Mouse (Mus musculus): Measurements from ENCODE around the gene Rab40c.

Gene Rab40c

DNA sequence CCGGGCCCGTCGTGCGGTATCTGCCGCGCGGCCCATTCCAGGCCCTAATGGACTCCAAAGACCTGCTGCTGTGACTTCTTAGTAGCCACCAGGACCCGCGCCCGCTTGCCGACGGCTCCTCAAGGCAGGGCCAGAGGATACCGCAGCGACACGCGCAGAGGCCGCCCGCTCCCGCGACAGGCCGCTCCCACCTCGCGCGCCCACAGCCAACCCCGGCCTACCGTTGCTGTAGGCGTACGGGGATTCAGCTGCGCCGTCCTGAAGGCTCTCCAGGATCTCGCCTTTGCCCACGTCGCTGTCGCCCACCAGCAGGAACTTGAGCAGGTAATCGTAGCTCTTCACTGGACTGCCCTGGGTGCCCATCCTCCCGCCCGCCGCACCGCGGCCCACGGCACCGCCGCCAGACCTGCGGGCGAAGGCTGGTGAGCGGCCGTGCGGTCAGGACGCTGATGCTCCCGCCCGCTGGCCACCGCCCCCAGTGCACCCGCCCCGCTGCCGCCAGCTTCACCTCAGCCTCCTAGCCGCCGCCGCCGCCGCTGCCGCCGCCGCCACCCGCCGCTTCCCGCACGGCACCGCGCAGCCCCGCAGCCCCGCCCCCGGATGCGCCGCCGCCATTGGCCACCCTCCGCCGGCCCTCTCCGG is at the start of gene Rab40c:
Rab40c (minus strand) TSS at position 584 of the 642 bp plus-strand sequence.
- DNase-seq: peak; percentile 57

DNA sequence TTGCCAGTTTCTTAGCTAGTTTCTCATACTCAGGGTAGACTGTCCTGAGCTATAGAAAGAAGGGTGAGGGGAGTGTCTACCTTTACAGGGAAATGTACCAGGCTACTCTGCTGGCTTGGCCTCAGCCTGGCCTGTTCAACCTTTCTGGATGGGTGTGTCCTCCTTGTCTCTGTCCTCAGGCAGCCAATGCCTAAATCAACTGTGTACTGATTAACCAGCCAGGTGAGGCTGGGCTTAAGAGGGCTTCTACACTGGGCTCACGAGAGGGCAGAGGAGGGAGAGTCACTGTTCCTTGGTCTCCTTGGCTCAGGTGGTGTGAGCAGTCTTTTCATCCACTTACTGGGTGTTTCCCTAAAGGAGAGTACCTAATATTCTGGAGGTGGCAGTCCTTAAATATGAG is 48.6 kb upstream of the Rab40c start:
- DNase-seq: no peak

DNA sequence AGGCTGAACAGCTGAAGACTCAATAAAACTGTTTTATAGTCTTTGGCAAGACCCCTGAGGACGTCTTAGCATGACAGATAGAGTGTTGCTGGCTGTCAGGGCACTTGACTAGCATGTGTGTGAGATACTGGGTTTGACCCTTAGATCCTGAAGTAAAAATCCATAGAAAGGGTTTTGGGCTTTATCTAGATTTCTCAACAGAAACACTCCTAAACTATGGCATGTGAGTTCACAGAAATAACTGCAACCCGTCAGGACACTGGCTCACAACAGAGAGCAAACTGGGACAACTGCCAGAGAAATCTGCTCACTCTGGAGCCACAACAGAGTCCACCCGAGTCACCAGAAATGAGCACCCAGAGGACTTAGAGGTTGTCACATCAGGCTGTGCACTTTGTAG is 48.1 kb upstream of the Rab40c start:
- no peak for DNase-seq

DNA sequence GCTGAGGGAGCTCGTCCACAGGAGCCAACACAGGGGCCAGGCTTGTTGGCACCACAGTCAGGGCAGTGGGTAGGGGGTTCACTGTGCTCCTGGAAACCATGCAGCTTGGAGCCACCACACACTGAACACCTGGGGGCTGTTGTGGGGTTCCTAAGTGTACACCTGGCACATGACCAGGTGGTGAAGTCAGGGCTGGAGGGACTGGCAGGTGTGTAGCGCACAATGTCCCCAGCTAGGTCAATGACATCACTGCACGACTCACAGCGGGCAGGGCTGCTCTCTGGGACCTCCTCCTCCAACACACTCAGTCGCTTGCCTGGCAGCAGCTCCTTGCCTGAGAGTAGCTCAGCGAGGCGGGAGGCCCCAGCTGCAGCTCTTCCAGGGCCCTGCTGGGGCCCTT is 44.7 kb upstream of the Rab40c start:
- no peak for DNase-seq

DNA sequence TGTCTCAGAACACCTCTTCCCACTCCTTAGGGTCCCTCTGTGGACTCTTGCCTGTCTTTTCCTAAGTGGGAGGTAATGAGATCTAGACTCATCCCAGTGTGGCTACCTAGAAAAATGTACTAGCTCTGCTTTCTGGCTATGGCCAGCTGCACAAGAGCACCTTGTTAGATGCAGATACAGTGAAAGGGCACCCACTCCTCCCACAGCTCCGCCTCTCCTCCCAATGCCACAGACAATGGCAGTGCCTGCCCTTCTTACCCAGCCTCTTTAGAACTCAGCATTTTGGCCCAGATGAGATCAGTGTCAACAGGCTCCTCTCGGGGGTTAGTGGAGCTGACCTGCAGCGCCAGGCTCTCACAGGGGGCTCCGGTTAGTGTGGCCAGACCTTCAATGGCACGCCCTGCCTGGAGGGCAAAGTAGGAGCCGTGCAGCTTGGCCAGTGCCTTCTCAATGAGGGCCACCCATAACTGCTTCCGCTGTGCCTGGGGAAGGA is 42.9 kb upstream of the Rab40c start:
- DNase-seq: no peak

DNA sequence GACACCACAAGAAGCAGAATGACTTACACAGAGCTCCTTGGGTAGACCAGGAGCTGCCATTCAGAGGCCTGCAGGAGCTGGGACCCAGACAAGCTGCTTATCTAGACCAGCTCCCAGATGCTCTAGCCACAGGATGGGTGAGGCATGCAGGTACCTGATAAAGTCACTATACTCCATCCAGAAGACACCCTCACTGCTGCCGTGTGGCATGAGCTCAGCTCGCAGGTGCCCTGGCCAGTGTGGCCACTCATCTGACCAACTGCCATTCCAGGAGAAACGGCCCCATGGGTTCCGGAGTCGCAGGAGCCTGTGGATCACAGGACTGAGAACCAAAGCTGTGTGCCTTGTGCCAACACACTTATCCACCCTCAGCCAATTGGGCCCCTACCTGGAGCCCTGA is 42.0 kb upstream of the Rab40c start:
- no peak for DNase-seq

DNA sequence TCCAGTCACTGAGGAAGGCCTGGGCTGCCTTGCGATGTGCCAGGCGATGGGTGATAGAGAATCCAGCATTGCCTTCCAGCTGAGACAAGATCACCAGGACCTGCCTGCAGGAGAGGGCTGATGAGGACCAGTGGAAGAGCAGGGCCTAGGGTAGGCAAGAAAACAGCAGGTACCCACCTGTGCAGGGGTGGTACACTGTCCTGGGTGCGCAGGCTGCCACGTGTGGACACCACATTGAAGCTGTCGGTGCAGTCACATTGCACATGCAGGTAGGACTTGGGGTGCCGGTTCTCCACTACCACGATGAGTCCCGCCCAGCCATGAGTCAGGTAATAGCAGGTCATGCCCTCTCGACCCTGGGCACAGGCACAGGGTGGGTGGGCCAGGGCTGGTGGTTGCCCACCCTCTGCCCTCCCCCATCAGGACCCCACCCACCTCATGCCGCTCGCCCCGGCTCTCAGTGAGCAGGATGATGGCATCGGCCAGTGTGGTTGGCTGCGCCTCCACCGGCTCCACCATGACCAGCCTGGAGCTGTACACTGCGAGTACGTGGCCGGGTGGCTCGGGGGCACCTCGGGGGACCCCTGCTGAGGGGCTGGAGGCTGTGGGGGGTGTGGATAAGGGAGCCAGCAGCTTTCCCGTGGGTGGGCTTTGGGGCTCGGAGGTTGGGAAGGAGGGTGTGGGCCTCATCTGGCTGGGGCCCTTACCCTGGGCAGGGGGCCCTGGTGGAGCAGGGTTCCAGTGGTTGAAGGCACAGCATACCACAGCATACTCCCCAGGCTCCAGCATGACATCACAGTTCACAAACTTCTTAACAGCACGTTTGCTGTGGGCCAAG is 40.3 kb upstream of the Rab40c start:
- no peak for DNase-seq

DNA sequence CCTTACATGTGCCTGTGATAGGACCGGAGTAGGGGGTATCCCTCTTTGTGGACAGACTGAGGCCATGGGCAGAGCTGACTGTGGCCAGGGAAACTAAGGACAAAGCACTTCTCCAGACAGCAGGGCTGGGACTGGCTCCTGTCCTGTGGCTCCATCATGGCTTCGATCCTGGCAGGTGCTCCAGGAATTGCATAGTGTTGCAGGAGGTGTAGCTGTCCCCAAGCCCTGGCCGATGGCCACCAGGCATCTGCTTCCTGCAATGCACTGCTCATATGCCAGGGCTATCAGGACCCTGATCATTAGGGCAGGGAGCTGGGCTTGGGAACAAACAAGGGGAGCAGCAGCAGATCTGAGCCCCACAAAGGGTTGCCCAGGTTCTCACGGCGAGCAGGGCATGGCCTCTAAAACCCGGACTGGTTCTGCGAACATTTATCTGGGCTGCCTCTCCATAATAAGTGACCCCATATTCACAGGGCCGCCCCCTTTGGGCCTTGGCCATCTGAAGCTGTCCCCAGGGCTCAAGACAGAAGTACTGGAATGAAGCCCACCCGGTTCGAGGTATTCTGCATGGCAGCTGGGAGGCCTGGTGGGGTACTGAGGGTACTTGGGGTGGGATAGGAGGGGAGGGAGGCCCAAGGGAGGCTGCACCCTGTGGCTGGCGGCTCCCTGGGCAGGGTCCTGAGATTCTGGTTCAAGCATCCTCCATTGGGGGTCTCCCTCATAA is 39.4 kb upstream of the Rab40c start:
- DNase-seq: no peak

DNA sequence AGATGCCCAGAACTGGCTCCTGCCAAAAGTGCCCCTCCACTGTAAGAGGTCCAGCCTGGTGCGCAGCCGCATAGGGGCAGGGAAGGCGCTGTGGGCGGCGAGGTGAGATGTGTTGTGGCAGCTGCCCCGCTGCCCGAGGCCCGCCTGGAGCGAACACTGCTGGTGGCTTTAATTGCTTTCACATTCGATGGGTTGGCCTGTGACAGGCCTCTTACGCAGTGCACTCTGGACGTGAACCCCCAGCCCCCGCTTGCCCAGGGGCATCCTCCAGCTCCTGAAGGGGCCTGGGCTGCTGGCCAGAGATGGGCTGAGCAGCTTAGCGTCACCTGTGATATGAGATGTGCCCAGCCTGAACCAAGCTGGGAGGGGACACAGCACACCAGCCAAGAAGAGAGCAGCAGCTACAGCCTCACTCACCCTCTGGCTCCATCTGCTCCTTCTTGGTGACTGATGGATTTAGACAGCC is 38.1 kb upstream of the Rab40c start:
- DNase-seq: no peak

DNA sequence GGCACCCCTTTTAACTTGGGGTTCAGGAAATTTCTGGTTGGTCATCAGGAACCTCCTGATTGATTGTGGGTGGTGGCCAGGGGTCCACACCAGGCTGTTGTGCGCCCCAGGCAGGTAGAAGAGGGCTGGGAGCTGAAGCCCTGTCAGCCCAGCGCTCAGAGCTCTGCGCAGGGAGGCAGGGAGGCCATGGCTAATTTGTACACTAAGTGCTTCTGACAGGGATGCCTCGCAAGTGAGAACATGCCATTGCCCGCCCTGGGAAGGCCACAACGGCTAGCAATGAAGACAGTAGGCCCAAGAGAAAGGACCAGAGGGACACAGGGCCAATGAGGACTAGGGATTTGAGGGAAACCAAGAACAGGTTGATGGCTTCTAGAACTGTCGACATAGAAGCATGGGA is 37.1 kb upstream of the Rab40c start:
- no peak for DNase-seq

DNA sequence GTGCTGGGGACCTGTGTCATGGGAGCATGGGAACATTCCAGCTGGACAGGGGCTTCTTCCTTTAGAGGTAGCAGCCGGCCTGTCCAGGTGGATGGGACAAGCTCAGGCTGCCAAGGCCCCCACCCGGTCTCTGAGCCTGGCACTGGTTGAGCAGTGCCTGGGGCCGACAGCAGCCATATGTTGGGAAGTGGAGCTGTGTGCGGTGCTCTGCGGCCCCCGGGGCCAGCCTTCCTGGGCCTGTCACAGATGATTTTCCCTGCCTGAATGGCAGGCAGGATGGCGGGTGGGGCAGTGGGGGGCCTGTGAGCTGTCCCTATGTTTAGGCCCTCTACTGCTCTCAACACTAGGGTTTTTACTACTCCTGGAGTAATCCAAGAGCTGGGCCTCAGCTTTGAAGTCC is 36.7 kb upstream of the Rab40c start:
- DNase-seq: no peak

DNA sequence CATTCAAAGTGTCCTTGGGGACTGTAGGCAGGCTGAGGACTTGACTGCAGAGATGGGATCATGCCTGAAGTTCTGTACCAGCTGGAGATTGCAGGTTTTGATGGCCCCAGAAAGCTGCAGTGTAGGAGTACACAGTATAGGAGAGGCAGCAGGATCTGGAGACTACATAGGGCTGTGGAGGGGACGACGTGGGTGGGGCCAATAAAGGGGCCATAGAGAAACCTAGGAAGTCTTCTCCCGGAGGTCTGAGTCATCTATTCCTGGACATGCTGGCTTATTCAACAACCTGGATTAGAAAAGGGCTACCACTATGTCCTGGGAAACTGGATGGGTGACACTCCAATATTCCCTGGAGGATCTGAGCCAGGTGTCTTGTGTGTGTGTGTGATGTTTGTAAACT is 36.2 kb upstream of the Rab40c start:
- no peak for DNase-seq

DNA sequence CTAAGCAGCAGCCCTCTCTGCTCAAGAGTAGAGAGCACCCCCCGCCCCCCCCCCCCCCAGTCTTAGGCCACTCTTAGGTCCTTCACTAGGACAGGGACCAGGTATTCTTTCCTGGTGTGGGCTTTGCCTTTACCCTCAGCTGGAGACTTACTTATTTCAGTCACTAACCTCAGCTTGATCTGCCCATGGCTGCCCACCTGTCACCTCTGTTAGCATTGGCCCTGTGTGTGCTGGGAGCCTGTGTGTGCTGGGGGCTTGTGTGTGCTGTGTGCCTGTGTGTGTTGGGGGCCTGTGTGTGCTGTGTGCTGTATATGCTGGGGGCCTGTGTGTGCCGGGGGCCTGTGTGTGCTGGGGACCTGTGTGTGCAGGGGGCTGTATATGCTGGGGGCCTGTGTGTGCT is 35.1 kb upstream of the Rab40c start:
- no peak for DNase-seq

DNA sequence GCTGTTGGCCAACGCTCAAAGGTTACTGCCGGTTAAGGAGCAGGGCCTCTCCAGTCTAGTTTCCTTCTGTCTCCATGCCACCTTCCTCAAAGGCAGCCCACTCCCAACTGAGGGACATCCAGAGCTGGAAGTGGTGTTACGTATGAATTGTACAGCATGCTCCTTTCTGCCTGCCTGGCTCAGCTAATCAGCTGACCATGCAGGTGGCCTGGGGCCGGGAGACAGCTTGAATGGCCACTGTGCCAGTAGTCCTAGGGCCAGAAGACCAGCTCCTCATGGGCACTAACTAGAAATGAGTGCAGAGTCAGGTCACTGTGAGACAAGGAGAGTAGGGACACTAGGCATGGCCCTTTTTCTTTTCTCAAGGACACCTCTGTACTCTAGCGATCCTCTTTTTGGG is 33.6 kb upstream of the Rab40c start:
- DNase-seq: no peak

DNA sequence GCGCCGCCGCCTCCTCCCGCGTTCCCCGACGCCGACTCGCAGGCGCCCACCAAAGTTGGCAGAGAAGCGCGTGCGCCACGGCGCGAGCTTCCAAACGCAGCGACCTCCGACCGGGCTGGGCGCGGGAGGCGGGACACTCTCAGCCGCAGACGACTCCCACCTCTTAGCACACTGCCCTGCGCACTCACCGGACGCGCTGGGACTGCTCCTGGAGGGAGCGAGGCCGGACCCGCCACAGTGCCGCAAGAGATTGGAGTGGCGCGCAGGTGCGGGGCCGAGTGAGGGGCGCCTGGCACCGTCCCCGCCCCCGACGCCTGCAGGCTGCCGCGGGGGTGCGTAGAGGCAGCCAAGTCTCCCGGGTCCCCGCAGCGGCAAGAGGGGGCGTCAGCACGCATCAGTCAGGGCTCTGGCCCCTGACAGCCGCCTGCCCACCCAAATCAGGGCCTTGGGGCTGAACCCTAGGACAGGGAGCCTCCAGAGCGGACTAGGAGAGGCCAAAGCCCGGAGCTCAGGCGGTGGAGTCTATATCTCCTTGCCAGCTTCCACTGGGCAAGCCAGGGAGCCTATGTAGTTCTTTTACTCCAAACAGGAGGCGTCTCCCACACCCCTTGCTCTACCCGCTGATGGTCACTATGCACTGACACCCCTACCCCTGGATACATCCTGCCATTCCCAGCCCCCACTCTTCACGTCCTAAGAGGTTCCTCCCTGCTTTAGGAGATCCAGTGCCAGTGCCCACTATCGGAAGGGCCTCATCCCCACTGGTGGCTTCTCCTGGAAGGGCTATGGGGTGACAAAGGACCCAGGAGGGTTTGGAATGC is 32.5 kb upstream of the Rab40c start, which contains the start of gene A930017K11Rik:
A930017K11Rik (minus strand) TSS at position 763 of the 821 bp plus-strand sequence.
- no peak for DNase-seq

DNA sequence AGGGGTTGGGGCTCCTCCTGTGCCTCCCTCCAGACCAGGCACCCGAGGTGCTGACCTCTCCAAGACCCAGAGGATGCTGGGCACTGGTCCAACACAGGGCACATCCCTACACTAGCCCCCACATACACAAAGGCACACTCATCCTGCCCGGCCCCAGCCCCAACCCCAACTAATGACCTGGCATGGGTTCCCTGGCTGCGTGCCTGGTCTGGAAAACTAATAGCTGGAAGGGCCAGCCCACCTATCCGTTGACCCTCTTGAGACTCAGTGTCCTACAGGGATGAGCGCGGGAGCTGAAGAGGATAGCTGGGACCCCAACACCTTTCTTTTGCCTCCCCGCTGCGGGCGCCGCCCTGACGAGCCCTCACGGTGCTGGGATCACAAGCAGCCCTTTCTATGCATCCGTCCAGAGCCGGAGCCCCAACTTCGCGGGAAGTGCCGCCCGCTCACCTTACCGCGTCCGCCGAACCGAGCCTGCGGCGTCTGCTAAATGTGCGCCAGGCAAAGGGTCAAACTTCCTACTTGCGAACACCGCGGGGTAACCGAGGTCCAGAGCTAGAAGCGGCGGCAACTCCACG is 31.8 kb upstream of the Rab40c start:
- DNase-seq: no peak

DNA sequence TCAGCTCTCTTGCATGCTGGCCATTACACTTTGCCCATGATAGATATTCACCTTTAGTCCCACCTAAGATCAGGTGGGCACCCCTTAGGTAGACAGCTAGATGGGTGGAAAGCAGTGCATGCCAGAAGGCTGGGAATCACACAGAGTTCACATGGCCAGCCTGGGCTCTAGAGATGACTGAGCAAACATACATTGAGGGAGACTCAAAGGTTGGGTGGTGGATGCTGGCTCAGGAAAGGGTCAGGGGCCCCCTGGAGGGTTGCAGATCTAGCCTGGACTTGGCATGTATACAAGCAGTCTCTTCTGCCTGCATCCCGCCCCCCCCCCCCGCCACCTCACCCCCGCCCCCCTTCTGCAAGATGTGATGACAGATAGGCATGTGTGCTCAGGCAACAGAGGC is 31.2 kb upstream of the Rab40c start:
- DNase-seq: no peak

DNA sequence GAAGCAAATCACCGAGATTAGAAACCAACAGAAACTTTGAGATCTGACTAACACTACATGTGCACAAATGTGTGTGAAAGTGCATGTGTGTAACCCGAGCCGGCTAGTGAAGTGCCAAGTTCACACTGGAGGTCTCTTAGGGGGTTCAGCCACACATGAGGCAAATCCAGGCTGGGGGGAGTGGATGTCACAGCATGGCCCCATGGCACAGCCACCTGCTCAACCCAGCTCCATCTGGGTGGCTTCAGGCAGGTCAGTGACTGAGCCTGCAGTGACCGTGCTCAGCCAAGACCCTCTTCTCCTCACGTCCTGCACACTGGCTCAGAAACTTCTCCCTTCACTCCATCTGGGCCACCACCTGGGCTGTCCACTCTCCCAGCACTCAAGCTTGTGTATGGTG is 30.5 kb upstream of the Rab40c start:
- no peak for DNase-seq

DNA sequence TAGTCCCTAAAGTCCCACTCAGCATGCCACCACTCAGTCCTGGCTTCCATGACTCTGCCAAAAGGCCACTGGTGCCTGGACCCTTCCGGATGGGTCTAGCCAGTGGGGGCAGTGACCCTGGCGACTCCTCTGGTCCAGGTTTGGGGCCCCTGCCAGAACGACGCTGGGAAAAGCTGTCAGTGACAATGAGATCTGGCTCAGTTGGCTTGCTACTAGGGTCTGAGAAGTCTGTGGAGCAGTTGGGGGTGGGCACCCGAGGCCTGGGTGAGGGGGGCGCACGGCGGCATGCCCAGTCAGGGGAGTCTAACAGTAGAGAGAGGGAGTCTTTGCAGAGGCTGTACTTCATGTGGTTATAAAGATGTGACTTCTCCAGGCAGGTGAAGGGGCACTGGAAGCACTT is 28.5 kb upstream of the Rab40c start:
- DNase-seq: no peak

DNA sequence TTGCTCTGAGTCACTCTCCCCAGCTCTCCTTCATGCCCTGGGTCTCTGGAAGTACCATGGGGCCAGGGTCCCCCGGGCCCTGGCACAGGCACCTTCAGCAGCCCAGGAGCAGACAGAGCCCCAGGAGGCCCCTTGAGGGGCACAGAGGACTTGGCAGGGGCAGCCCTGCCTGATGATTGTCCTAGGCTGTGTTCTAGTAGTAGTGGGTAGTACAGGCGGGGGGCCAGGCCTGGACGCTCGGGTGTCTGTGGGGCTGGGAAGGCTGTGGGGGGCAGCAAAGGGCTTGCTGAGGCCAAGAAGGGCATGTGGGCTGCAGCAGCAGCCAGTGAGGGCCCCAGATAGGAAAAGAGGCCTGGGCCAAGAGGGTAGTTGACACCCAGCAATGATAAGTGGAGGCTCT is 28.0 kb upstream of the Rab40c start:
- DNase-seq: no peak

DNA sequence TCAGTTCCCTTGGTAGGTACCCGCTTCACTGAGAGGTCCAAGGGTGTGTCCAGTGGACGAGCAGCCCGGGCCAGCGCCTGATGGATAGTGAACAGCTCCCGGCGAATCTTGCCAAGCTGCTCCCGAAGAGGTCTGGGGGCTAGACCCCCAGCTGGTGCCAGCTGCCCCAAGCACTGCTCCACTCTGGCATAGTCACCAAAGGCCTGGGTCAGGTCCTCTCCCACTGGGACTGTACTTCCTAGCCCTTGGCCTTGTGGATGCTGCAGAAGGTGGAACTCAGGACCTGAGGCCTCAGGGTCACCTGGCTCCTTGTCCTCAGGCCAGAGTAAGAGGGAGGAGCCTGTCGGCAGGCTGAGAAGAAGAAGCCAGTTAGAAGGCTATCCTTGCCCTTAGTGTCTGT is 27.4 kb upstream of the Rab40c start:
- no peak for DNase-seq

DNA sequence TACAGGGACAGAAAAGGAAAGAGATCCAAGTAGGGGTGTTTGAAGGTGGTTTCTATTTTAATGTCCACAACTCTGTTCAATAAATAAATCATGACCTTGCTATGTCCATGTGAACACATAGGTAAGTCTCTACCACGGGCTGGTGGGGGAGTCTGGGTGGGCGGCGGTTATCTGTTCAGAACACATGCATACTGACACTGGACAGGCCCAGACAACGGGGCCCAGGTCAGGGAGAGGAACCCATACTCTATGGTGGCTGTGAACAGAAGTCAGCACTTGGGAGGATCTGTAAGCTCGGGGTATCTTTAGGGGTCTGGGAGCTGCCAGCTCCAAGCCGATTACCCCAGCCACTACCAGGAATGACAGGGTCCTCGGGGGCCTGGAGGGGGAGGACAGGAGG is 26.8 kb upstream of the Rab40c start:
- DNase-seq: no peak

Measured in right cerebral cortex, postnatal 14 days (tissue).